Mouse (Mus musculus) liver, adult 2 months (tissue): Measurements from ENCODE around the gene Napa.
A peak's percentile ranks its signal among the peaks of the same experiment; 100 is the strongest.

ENCODE experiments used
- CTCF ChIP-seq: fragments of 200-500 bp; IDR thresholded peaks from 2 replicates; pipeline ENCODE4 v1.5.1; 2011; ENCODE audit warnings: low read depth, low read length, control low read depth
- POLR2A ChIP-seq: fragments of 200-500 bp; IDR thresholded peaks from 2 replicates; pipeline ENCODE4 v1.6.1; 2011; ENCODE audit warnings: low read length, control low read depth; ENCODE audit not compliant: insufficient read depth; ENCODE audit errors: extremely low read depth

- TF ChIP-seq CTCF, result peak; percentile 90
- 0 out of 2 replicates have a peak, but pooled peaks have one; percentile 12 for TF ChIP-seq POLR2A
Measured at GRCm38 (mm10) chr7:16119569-16120261, 21.5 kb downstream of the Napa start, which contains the start of gene Kptn.
